Mouse (Mus musculus) T-helper 2 cell (primary cell): ENCODE measurements around the gene Them7.

ENCODE experiments used
- in situ Hi-C: fragments of 300-600 bp; cut with MboI, MseI; formaldehyde crosslinking; loops from one replicate; pipeline ENCODE4 v1.15.1; 2025; ENCODE audit warnings: high pct_unique_total_duplicates

The Them7 gene

GRCm38 (mm10) chr2:105375705-105376104 lies 151.6 kb downstream of the Them7 start:
- in situ Hi-C loops = no loop called here

- in situ Hi-C loops = no loop called here
These were observed 155.6 kb downstream of the Them7 start for GRCm38 (mm10) chr2:105379682-105380081.

- in situ Hi-C loops = no loop called here
These were observed 156.7 kb downstream of the Them7 start for GRCm38 (mm10) chr2:105380757-105381319.

- in situ Hi-C loops = no loop called here
These were observed 158.9 kb downstream of the Them7 start for GRCm38 (mm10) chr2:105383063-105383462.

GRCm38 (mm10) chr2:105384998-105385397 lies 160.9 kb downstream of the Them7 start:
- in situ Hi-C loops = no loop called here

GRCm38 (mm10) chr2:105386418-105386817 lies 162.3 kb downstream of the Them7 start:
- in situ Hi-C loops = no loop called here

- in situ Hi-C loops = no loop called here
These were observed 165.1 kb downstream of the Them7 start for GRCm38 (mm10) chr2:105389007-105389890.

GRCm38 (mm10) chr2:105390653-105391413 lies 166.7 kb downstream of the Them7 start:
- in situ Hi-C loops = no loop called here

- in situ Hi-C loops = no loop called here
These were observed 167.3 kb downstream of the Them7 start for GRCm38 (mm10) chr2:105391414-105391784.

- in situ Hi-C loops = no loop called here
These were observed 168.4 kb downstream of the Them7 start for GRCm38 (mm10) chr2:105392514-105392913.

GRCm38 (mm10) chr2:105394375-105394774 lies 170.3 kb downstream of the Them7 start:
- in situ Hi-C loops = no loop called here

GRCm38 (mm10) chr2:105396066-105396465 lies 171.9 kb downstream of the Them7 start:
- in situ Hi-C loops = no loop called here

- in situ Hi-C loops = no loop called here
These were observed 173.5 kb downstream of the Them7 start for GRCm38 (mm10) chr2:105397446-105398211.

- in situ Hi-C loops = no loop called here
These were observed 174.5 kb downstream of the Them7 start for GRCm38 (mm10) chr2:105398636-105399084.

- in situ Hi-C loops = no loop called here
These were observed 175.2 kb downstream of the Them7 start, which contains the start of gene Rcn1 for GRCm38 (mm10) chr2:105399085-105399891. Gene Rcn1, minus strand, starts transcription at chr2:105399319.

GRCm38 (mm10) chr2:105400558-105400957 lies 176.4 kb downstream of the Them7 start:
- in situ Hi-C loops = no loop called here

- in situ Hi-C loops = no loop called here
These were observed 178.1 kb downstream of the Them7 start for GRCm38 (mm10) chr2:105402180-105402579.

- in situ Hi-C loops = no loop called here
These were observed 184.4 kb downstream of the Them7 start for GRCm38 (mm10) chr2:105408511-105408910.

GRCm38 (mm10) chr2:105409253-105409652 lies 185.1 kb downstream of the Them7 start:
- in situ Hi-C loops = no loop called here

- in situ Hi-C loops = no loop called here
These were observed 190.2 kb downstream of the Them7 start for GRCm38 (mm10) chr2:105414309-105414708.
